Mouse (Mus musculus): Measurements from ENCODE around the gene Thy1. TPM values are rescaled to one million over a fixed set of nuclear protein-coding genes. Genes with fewer than 3 reads are reported as not detected.
A peak's percentile ranks its signal among the peaks of the same experiment; 100 is the strongest.

Thy1 gene
- total RNA-seq, 2 experiments from 2014 or later: 44.1 to 46.3 TPM

GRCm38 (mm10) chr9:44066785-44067225 lies 23.6 kb downstream of the Thy1 start, which contains the start of gene Usp2:
Gene Usp2, plus strand, starts transcription at chr9:44067021.
- peak; percentile 100 for DNase-seq (ENCODE audit: low spot score in 2 of 2)

- DNase-seq (ENCODE audit: low spot score in 2 of 2): no peak
Measured at GRCm38 (mm10) chr9:44067241-44067959, 24.2 kb downstream of the Thy1 start.

GRCm38 (mm10) chr9:44067960-44068330 lies 24.8 kb downstream of the Thy1 start:
- no peak for DNase-seq (ENCODE audit: low spot score in 2 of 2)

GRCm38 (mm10) chr9:44069252-44069651 lies 26.1 kb downstream of the Thy1 start:
- DNase-seq (ENCODE audit: low spot score in 2 of 2): no peak

- no peak for DNase-seq (ENCODE audit: low spot score in 2 of 2)
Measured at GRCm38 (mm10) chr9:44070113-44070843, 27.1 kb downstream of the Thy1 start.

GRCm38 (mm10) chr9:44070844-44071231 lies 27.7 kb downstream of the Thy1 start:
- DNase-seq (ENCODE audit: low spot score in 2 of 2): no peak

- no peak for DNase-seq (ENCODE audit: low spot score in 2 of 2)
Measured at GRCm38 (mm10) chr9:44071914-44072598, 28.9 kb downstream of the Thy1 start.

- DNase-seq (ENCODE audit: low spot score in 2 of 2): no peak
Measured at GRCm38 (mm10) chr9:44072599-44072915, 29.4 kb downstream of the Thy1 start.

- no peak for DNase-seq (ENCODE audit: low spot score in 2 of 2)
Measured at GRCm38 (mm10) chr9:44073115-44073514, 29.9 kb downstream of the Thy1 start.

- no peak for DNase-seq (ENCODE audit: low spot score in 2 of 2)
Measured at GRCm38 (mm10) chr9:44074395-44075275, 31.5 kb downstream of the Thy1 start.

- no peak for DNase-seq (ENCODE audit: low spot score in 2 of 2)
Measured at GRCm38 (mm10) chr9:44075276-44075995, 32.3 kb downstream of the Thy1 start.

- no peak for DNase-seq (ENCODE audit: low spot score in 2 of 2)
Measured at GRCm38 (mm10) chr9:44075996-44076763, 33.0 kb downstream of the Thy1 start.

- no peak for DNase-seq (ENCODE audit: low spot score in 2 of 2)
Measured at GRCm38 (mm10) chr9:44076764-44077120, 33.6 kb downstream of the Thy1 start.

GRCm38 (mm10) chr9:44077266-44077910 lies 34.2 kb downstream of the Thy1 start:
- no peak for DNase-seq (ENCODE audit: low spot score in 2 of 2)

GRCm38 (mm10) chr9:44078136-44078797 lies 35.1 kb downstream of the Thy1 start:
- DNase-seq (ENCODE audit: low spot score in 2 of 2): no peak

- peak; percentile 22 to 64 for DNase-seq (ENCODE audit: low spot score in 2 of 2)
Measured at GRCm38 (mm10) chr9:44078955-44079756, 36.0 kb downstream of the Thy1 start.

- DNase-seq (ENCODE audit: low spot score in 2 of 2): no peak
Measured at GRCm38 (mm10) chr9:44079997-44080780, 37.0 kb downstream of the Thy1 start.
